Mouse (Mus musculus) retina, adult 2 months (tissue): Measurements from ENCODE around the gene Rlf.
A peak's percentile ranks its signal among the peaks of the same experiment; 100 is the strongest.
"Not testable (repeated sequence)": the region's sequence is repeated elsewhere in the genome, so short reads cannot be mapped to it uniquely, and the experiment has no call there.

Experiments
- DNase-seq: peaks from one replicate; pipeline ENCODE4 v3.0.0-alpha.2; 2012; ENCODE audit warnings: low read depth, low spot score

Rlf gene

DNA sequence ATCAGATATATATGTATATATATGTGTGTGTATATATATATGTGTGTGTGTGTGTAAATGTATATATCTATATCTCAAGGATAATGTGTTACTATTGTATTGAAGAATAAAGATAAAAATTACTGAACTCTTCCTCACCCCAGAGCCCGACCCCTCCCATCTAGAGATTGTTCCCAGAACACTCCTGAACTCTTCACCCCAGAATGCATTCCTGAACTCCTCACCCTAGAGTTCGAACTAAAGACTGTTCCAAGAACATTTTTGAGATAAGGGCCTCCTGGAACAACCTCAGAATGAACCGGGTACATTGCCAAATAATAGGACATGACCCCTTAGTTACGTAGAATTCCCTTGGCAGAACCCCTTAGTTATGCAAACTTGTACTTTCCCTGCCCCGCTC, 48.2 kb downstream of the Rlf start:
- DNase-seq: not testable (repeated sequence)

DNA sequence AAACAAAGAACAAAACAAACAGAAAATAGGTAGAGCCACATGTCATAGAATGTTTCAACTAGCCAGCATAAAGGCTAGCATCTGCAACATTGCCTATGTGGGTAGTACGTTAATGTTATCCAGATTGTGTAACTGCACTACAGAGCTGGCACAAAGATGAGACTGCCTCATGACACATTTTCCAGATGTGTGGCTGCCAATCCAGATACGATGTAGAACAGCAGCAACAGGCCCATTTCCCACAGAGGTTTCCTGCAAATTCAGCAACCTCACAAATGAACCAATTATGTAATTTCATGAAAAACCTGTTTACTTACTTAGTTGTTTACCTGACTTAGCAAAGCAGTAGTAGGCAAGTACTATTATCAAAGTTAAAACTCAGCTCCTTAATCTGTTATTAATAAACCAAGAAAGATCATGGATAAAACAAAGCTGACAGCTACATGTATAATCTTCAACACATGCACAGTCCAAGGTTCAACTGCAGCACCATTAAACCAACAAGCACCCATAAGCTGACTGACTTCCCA, 51.3 kb downstream of the Rlf start:
- no peak for DNase-seq

DNA sequence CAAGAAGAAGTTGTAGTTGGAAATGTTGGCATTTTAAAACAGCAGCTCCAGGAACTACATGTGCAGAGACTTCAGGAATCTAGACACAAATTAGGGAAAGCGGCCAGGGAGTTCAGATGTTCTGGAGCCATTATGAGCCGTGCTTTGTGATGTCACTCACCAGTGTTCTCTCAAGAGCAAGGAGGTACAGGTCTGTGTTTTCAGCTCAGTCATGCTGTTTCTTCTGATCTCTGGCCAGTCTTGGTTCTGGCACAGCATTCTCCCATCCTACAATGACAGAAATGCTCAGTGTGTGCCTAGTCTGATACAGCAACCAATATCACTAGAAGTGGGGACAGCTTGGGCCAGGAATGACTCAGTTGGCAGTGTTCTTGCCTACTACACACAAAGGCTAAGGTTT, 105.8 kb downstream of the Rlf start, which contains the start of gene Tmco2:
Gene Tmco2, minus strand, starts transcription at position 101 of the 400 bp plus-strand sequence.
- no peak for DNase-seq

DNA sequence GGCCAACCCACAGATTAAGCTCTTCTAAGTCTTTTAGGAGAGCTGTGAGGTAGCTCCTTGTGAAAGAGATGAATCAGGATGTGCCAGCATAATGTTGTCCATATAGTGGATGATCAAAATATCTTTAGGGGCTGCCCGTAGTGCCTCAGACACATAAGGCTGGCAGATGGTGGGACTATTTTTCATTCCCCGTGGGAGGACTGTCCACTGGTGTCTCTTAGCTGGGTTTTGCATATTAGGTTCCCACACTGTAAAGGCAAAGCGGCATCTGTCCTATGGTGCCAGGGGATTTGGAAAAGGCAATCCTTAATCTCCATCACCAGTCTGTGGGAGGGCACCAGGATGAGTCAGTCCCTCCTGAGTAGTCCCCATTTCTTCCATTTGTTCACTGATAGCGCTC, 111.6 kb downstream of the Rlf start:
- no peak for DNase-seq

DNA sequence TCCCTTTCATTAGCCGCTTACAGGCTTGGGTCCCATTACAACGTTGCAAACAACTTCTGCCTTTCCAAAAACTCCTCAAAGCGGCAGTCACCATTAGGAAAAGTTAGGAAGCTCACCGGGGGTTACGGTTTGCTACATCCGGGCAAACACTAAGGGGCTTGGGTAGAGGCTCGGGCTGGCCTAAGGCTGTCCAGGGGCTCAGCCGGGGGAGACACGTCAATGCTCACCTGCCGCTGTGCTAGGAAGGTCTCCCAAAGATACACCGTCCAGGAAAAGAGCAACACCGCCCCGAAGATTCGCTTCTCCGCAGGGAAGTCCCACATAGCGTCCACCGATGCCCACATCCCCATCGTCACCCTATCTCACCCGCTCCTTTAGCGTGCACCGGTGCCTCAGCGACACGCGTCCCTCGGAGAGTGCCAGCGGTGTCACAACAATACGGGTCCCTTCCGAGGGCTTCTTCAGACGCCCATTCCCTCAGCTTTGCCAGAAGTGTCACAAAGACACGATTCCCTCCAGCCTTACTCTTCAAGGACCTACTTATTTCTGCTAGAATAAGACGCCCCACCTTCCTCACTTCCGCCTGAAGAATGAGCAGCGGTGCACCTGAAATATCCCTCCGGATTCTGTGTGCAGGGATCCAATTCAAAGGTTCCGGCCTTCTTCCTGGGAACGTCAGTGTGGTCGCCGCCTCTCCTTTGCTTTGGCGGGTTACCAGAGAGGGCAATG, 117.1 kb downstream of the Rlf start, which contains the start of gene Zmpste24:
Gene Zmpste24, minus strand, starts transcription at position 592 of the 729 bp plus-strand sequence.
- peak; percentile 86 for DNase-seq
